Mouse (Mus musculus) heart, postnatal 4 days (tissue): ENCODE measurements around the gene Mafb. TPM values are rescaled to one million over a fixed set of nuclear protein-coding genes. Genes with fewer than 3 reads are reported as not detected.
A peak's percentile ranks its signal among the peaks of the same experiment; 100 is the strongest.

Experiments used
- DNase-seq: peaks from one replicate; pipeline ENCODE4 v3.0.0; 2021
- total RNA-seq, 2 experiments: library from RNA; stranded (reverse); gene quantifications; 2 replicates each; pipeline ENCODE4 v1.2.3; 2021

Mafb gene
- total RNA-seq: 1 to 10 TPM; 6.8 to 8.1 TPM

- peak; percentile 96 for DNase-seq
Measured at GRCm38 (mm10) chr2:160366980-160367338, at the start of gene Mafb. Mafb (minus strand) TSS chr2:160367065.

GRCm38 (mm10) chr2:160415161-160415560 is 48.3 kb upstream of the Mafb start:
- DNase-seq: no peak

- no peak for DNase-seq
Measured at GRCm38 (mm10) chr2:160414736-160415135, 47.9 kb upstream of the Mafb start.

GRCm38 (mm10) chr2:160413982-160414381 is 47.1 kb upstream of the Mafb start:
- peak; percentile 13 for DNase-seq

- DNase-seq: peak; percentile 30
Measured at GRCm38 (mm10) chr2:160413055-160413454, 46.2 kb upstream of the Mafb start.

GRCm38 (mm10) chr2:160411431-160411830 is 44.6 kb upstream of the Mafb start:
- no peak for DNase-seq

- no peak for DNase-seq
Measured at GRCm38 (mm10) chr2:160407720-160408119, 40.9 kb upstream of the Mafb start.

- no peak for DNase-seq
Measured at GRCm38 (mm10) chr2:160397747-160398146, 30.9 kb upstream of the Mafb start.

GRCm38 (mm10) chr2:160394735-160395134 is 27.9 kb upstream of the Mafb start:
- no peak for DNase-seq

GRCm38 (mm10) chr2:160392648-160393047 is 25.8 kb upstream of the Mafb start:
- no peak for DNase-seq

GRCm38 (mm10) chr2:160388596-160388995 is 21.7 kb upstream of the Mafb start:
- DNase-seq: no peak

GRCm38 (mm10) chr2:160383418-160383817 is 16.6 kb upstream of the Mafb start:
- DNase-seq: no peak

- DNase-seq: peak; percentile 63
Measured at GRCm38 (mm10) chr2:160378271-160378670, 11.4 kb upstream of the Mafb start.

GRCm38 (mm10) chr2:160376236-160376635 is 9.4 kb upstream of the Mafb start:
- no peak for DNase-seq

GRCm38 (mm10) chr2:160369653-160370420 is 3.0 kb upstream of the Mafb start:
- DNase-seq: no peak

GRCm38 (mm10) chr2:160368422-160369357 is 1.8 kb upstream of the Mafb start:
- peak; percentile 17 for DNase-seq

- peak; percentile 95 for DNase-seq
Measured at GRCm38 (mm10) chr2:160367448-160368208, 763 bp upstream of the Mafb start.

- DNase-seq: no peak
Measured at GRCm38 (mm10) chr2:160366111-160366979, 520 bp downstream of the Mafb start.

GRCm38 (mm10) chr2:160365107-160365911 is 1.6 kb downstream of the Mafb start:
- DNase-seq: peak; percentile 51

GRCm38 (mm10) chr2:160364666-160365065 is 2.2 kb downstream of the Mafb start:
- DNase-seq: no peak
